Mouse (Mus musculus) adrenal gland, postnatal 4 days (tissue): ENCODE results near the gene Atic. TPM values are rescaled to one million over a fixed set of nuclear protein-coding genes. Genes with fewer than 3 reads are reported as not detected.

ENCODE experiments used
- DNase-seq, 2 experiments: peaks; one replicate each; pipeline ENCODE4 v3.0.0; 2021 to 2022; ENCODE audit warnings: low spot score in 2 of 2, mixed read lengths in 2 of 2
- total RNA-seq, 2 experiments: library from RNA; stranded (reverse); gene quantifications; 2 replicates each; pipeline ENCODE4 v1.2.3; 2021

Gene Atic
- total RNA-seq, 2 experiments from 2014 or later: 58.5 to 67.7 TPM

DNA sequence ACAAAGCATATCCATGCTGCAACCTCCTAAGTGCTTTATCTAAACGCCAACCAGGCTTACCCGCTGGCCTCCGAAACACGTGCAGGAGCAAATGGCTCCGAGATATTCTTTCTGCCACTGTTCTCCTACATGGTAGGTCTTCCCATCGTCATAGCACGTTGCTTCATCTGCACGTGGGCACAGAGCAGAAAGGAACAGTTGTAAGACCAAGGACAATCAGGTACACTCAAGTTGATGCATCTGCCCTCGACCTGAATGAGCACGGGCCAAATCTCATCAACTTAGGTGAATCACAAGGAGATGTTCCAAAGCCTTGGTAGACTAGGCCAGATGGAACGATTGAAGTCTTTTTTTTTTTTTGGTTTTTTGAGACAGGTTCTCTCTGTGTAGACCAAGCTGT, 33.1 kb downstream of the Atic start:
- no peak for DNase-seq

DNA sequence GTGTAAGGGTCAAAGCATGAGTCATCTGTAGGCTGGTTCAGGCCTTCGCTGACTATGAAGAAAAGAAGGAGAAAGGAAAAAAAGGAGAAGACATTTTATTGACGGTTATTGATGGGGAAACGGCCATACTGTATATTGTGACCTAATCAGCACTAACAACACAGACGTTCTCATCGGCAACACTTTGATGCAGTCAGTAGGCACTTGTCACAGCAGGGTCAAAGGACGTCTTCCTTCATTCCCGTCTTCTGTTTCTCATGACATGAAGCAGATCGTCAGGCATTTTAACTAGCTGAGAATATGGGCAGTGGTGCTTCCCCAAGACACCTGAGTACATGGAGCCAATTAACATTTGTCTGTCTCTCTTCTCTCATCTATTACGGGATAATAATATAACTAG, 36.2 kb downstream of the Atic start:
- DNase-seq: no peak

DNA sequence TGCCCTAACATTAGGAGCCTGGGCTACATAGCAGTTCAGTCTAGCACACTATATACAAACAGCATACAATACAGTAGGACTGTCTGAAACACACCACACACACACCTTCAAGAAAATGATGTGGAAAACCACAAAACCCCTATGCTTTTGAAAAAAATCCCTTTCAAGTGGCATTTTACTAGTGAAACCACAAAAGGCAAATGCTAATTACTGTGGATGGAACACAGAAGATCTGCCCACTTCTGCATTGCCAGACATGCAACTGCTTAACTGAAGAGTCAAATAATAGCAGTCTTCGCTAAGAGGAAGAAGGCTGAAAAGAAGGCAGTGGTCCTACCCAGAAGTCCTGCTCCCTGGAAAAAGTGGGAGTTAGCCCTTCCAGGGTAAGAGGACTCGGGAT, 37.3 kb downstream of the Atic start:
- no peak for DNase-seq

DNA sequence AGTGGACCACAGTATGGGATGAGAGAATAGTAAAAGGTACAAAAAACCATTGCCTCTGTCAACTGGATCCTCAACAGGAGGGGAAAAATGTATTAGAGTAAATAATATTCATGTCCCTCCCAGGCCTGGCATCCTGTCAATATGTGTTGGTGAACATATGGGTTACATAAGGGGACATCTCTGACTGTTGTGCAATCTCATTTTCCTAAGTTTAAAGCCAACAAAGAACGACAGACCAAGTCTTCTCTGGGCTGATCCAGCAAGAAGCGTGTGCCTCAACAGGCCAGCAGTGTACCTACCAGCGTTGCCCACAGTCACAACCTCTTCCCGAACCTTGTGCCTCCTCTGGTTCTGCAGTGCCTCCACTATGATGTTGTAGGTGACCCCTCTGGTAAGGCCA, 38.4 kb downstream of the Atic start:
- DNase-seq: no peak

DNA sequence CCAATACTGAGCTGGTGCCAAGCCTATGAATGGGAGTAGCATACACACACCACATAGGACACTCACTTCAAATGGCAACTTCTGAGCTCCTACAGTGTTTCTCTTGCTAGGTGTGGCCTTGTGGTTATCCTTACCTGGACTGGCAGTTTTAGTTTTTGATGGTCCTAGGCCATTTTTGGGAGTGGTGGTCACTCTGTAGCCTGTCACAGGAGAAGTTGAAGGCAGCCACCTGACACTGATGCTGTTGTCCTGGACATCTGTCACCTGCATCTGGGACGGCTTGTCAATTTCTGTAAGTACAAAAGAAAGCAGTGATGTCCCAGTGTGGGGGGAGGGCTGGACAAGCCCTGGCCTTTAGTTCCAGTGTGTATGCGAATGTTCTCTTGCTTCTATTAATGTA, 48.8 kb downstream of the Atic start:
- DNase-seq: no peak

DNA sequence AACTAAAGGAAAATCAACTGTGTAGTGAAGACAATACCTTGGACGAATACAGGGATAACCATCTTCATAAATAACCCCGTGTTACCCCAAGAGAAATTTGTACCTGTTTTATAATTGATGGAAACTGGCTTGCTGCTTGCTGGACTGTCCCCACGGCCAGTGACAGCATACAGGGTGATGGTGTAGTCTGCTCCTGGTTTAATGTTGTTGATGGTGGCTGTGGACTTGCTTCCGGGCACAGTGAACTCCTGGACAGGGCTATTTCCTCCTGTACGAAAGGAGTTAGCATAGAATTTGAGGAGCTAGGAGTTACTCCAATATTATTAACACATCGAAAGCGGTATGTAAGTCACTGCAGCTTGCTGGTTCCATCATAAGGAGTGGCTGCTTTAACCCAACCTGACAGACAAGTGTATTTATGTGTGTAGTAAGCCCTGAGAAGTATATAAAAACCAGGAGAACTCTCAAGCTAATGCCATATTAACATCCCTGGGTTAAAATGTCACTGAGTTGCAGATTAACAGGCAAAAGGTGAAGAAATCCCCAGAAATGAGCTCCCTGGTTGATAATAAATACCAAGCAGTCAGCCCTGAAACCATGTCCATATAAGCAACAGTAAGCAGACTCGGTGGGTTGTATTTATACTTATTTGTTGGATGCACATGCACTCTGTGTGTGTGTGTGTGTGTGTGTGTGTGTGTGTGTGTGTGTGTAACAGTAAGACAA, 49.8 kb downstream of the Atic start:
- DNase-seq: no peak

DNA sequence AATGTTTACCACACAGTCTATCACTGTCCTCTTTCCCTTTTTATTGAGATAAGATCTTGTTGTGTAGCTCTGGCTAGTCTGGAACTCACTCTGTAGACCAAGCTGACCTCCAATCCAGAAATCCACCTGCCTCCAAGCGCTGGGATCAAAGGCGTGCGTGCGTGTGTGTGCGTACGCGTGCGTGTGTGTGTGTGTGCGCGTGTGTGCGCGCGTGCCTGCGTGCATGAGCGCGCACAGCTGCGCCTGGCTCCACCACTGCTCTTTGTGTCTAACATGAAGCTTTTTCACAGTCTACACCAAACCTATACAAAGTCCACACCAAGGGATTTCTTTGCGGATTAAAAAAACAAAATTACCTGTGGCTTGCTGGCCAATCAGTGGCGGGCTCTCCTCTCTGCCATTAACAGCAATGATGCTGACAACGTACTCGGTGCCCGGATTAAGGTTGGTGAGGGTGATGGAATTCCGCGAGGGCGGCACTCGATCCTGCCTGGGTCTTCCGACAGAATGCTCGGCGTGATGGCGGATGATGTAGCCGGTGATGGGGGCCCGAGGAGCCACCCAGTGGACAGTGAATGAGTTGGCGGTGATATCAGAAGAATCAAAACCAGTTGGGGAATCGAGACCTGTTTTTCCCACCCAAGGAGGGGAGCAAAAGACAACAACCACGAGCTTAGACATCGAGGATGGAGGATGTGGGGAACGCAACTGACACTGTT, 52.3 kb downstream of the Atic start:
- no peak for DNase-seq

DNA sequence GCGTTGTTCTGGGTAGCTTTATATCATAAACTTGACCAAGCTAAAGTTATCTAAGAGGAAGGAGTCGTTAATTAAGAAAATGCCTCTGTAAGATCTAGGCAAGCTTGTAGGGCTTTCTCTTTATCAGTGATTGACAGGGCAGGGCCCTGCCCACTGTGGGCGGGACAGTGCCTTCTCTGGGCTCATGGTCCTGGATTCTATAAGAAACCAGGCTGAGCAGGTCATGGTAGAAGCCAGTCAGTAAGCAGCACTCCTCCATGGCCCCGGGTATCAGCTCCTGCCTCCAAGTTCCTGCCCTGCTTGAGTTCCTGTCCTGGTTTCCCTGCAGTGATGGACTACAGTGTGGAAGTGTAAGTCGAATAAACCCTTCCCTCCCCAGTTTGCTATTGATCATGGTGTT, 53.0 kb downstream of the Atic start:
- no peak for DNase-seq

DNA sequence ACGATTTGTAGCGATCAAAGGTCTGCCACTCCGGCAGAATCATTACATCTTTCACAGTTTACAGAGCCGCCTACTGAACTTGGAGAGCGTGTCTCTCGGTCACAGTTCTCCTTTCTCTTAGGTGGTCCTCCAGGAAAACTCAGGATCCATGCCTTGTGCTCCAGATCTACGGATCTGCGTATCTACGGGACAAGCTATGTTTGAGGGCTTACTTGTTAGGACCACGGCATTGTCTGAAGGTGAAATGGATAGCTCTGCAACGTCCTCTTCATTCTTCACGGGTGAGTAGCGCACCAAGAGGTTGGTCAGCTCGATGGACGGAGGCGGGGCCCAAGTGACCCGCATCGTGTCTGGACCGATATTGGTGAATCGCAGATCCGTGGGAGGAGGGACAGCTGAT, 55.3 kb downstream of the Atic start:
- DNase-seq: no peak

DNA sequence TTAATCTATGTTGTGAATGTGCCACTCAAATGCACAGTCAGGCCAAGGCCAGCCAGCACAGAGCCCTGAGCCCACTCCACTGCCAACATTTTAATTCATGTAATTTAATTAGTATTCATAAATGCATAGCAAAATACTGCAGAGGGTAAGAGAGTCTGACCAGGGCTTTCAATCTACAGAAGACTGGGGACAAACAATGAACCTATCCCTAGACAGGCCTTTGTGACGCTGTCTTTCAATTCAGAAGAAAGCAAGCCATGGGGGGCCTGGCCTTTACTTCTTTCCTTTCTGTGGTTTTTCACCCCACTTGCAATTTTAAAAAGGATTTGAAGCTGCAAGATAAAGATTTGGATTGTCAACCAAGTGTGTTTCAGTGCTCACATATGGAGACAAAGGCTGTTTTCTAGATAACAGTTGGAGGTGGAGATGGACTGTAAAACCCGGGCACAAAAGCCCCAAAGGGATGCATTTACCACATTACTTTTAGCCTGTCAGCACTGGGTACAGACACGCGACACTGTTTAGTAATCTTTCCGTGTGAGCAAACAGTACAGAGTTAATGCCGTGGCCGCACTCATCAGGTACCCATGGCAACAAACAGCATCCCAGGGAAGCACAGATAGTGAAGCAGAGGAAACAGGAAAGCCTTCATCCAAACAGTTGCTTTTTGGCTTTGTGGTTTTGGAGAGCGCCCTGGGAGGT, 57.7 kb downstream of the Atic start:
- no peak for DNase-seq

DNA sequence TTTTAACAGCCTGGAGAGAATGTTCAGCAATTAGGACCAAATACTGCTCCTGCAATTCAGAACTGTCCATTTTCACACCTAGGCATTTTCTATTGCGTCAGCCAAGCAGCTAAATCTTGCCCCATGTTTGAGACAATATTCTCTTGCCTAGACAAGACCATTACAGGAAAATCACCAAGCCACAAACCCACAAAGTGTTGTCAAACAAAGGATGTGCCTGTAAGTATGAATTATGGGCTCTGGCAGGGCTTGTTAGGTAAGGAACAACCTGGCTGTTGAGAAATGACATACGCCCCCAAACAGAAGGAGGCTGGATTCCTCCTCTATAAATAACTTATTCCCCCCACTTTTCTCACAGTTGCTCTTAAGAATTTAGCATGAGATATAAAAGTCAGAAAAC, 64.6 kb downstream of the Atic start:
- DNase-seq: no peak

DNA sequence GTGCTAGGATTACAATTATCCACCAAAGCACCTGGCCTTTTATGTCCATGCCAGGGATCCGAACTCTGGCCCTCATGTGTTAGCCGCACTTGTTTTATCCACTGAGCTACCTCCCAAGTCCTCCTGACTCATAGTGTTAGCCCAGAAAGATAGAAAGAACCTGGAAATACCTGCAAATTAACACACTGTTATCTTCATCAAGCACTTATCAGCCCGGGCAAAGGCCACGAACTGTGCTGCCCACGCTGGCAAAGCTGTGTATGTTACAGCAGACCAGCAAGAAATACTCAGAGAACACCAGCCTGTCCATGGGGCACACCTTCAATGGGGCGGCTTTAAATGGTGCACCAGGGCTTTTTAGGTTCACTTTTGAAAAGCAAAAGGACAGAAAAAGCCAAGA, 66.7 kb downstream of the Atic start:
- no peak for DNase-seq

Other genes with a start within 250 kb of the Atic start
- gene Abca12, start 142.2 kb upstream of the Atic start, total RNA-seq: under 1 TPM in 1 of 2 experiments, not detected in 1; 0.08 TPM
- gene Fn1, start 96.0 kb downstream of the Atic start, total RNA-seq: 100 to 1,000 TPM; 186 to 364 TPM